Mouse (Mus musculus): ENCODE measurements around the gene Klk1b1.

- TF ChIP-seq CTCF (IDR thresholded peaks at IDR 0.05; ENCODE audit: control insufficient read depth, insufficient read depth, insufficient replicate concordance, low read depth, low read length) (no peak), POLR2A (IDR thresholded peaks at IDR 0.05; ENCODE audit: control insufficient read depth, low read depth, low read length) (peak; percentile 81; the same call in 1 of the 2 replicates)
Observed at GRCm38 (mm10) chr7:43944727-43945264, 21.8 kb upstream of the Klk1b1 start.
